Mouse (Mus musculus) CH12F3 (cell line): ENCODE measurements around the gene Olfr329-ps.
"Not testable (repeated sequence)": the region's sequence is repeated elsewhere in the genome, so short reads cannot be mapped to it uniquely, and the experiment has no call there.

Source experiments
- in situ Hi-C: fragments of 300-500 bp; cut with MboI; formaldehyde crosslinking; loops from 2 replicates; pipeline ENCODE4 v1.14.3; 2020; ENCODE audit warnings: low sequenced_read_pairs

Olfr329-ps gene

DNA sequence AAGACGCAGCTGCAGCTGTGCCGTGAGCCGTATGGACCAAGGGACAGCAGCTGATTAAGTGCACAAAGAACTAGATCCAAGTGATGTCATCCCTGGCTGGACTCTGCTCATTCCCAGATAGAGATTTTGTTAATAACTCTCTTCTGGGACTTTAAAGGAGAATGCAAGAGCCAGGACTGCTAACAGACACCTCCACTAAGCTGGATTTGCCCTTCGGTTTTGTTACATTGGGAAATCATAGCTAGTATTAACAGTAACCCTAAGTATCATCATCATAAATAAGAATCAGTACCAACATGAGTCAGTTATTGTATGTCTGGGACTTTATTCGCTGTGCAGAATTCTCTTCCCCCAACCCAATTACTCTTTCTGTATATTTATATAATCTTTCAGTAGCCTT lies at the start of gene Olfr329-ps:
Olfr329-ps (minus strand) TSS at position 101 of the 400 bp plus-strand sequence.
- in situ Hi-C loops = no loop called here

DNA sequence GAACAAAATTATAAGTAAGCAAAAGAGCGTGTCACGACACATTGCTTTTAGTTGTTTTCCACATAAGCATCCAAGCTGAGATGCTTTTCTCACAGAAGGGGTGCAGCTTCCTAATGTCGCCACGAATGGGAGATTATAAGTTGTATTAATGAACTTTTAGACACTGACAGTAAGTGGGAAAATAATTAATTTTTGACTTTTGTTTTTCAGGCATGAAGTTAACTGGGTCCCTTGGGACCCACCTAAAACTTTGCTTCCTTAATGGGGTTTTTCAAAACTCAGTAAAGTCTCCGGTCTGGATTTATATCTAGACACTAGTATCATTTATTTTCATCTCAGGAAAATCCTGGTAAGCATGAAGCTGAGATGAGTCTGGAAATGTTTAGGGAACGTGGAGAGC lies 48.6 kb upstream of the Olfr329-ps start, which contains the start of gene Olfr324:
Olfr324 (plus strand) TSS at position 301 of the 400 bp plus-strand sequence.
- in situ Hi-C loops = no loop called here

DNA sequence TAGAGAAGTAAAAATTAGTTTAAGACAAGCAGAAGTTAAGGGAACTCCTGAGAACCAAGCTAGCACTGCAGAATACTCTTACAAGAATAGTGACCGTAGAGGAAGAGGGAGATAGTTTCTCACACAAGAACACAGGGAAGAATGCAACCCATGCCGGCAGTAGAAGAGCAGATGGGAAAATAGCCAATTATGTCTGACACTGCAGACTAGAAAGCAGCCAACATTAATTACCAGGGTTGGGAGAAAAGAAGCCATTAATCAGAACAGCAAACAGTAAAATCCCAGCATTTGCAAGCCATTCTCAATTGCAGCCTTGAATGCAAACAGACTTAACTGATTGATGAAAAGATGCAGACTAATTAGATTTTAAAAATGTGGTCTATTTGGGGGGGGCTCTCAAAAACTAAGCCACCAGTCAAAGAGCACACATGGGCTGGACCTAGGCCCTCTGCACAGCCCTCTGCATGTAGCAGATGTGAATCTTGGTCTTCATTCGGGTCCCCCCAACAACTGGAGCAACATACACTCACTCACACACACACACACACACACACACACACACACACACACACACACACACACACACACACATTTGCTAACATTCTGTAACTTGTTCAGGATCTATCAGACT lies 42.5 kb upstream of the Olfr329-ps start:
- in situ Hi-C loops = no loop called here

DNA sequence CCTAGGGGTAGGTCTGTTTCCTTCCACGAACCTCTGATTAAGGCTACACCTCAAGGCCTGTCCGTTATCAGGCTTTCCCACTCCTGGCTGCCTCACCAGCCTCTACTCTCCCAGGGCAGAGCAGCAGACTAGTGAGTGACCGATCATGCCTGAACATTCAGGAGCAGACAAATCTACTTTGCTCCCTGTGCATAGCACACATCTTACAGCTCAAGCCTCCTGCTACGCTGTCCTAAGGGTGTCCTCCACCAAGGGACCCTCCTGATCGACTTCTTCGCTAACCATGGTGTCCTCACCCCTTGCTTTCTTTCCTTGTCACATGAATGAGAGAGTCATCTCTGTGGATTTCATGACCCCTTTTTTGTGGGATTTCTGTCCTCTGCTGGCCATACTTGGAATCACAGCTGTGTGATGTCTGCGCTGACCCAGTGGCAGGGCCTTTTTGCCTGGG lies 41.7 kb upstream of the Olfr329-ps start:
- in situ Hi-C loops = no loop called here

DNA sequence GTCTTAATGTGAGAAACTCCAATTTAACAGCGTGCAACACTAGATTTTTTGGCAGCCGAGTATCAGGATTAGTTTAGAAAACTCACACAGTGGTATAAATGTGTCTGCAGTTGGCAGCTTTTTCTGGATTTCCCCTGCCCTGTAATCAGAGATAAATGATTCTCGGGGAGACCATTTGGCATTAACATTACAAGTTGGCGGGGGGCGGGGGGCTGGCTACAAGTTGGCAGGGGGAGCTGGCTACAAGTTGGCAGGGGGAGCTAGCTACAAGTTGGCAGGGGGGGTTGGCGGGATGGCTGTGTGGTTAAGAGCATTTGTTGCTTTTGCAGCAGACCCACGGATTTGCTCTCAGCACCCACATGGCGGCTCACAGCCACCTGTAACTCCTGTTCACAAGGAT lies 32.4 kb upstream of the Olfr329-ps start:
- in situ Hi-C loops = no loop called here

DNA sequence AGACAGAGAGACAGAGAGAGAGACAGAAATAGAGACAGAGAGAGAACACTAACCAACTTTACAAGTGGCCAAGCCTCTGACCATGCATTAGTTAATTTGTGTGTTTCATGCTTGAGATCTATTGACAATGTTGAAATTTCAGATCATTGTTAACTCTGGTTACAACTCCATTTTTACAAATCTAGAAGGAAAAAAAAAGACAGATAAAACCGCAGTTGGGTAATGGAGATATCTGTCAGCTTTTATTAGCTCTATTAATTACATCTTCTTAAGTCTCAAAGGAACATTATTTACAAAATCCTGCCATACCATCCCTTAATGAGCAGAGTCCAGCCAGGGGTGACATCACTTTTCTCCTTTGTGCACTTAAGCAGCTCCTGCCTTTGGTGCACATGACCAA lies 31.2 kb upstream of the Olfr329-ps start, which contains the start of gene Olfr325:
Olfr325 (plus strand) TSS at position 301 of the 400 bp plus-strand sequence.
- in situ Hi-C loops = no loop called here

DNA sequence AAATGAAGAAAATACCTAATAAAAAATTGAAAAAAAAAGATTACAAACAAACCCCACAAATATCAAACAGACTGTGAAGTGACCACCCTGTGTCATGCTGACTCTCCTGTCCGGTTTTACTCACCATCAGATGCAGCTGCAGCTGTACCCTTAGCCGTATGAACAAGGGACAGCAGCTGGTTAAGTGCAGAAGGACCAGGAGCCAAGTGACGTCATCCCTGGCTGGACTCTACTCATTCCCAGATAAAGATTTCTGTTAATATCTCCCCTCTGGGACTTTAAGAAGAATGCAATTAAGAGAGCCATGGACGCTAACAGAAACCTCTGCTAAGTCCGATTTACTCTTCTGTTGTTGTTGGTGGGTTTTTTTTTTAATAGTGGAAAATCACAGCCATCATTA lies 24.2 kb upstream of the Olfr329-ps start, which contains the start of gene Olfr224:
Olfr224 (minus strand) TSS at position 149 of the 400 bp plus-strand sequence.
- in situ Hi-C loops = no loop called here

DNA sequence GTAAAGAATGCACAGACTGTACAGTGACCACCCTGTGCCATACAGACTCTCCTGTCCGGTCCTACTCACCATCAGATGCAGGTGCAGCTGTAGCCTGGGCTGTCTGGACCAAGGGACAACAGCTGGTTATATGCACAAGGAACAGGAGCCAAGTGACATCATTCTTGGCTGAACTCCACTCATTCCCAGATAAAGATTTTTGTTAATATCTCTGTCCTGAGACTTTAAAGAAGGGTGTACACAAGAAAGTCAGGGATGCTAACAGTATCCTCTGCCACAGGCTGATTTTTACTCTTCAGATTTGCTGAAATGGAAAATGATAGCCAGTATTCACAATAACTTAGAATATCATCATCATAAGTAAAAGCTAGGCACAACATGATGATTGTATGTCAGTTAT lies 9.3 kb upstream of the Olfr329-ps start, which contains the start of gene Olfr328:
Olfr328 (minus strand) TSS at position 101 of the 400 bp plus-strand sequence.
- in situ Hi-C loops = no loop called here

DNA sequence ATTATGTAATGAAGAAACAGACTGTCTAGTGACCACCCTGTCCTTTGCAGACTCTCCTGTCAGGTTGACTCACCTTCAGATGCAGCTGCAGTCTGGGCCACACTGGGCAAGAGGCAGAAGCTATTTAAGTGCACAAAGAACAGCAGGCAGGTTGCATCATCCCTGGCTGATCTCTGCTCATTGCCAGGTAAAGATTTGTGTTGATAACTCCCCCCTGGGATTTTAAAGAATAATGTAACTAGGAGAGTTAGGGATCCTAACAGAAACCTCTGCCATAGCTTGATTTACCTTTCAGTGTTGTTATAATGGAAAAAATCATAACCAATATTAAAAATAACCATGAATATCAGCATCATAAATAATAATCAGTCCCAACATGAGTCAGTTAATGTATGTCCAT lies 11.5 kb downstream of the Olfr329-ps start, which contains the start of gene Olfr330:
Olfr330 (minus strand) TSS at position 101 of the 400 bp plus-strand sequence.
- in situ Hi-C loops = not testable (repeated sequence)

DNA sequence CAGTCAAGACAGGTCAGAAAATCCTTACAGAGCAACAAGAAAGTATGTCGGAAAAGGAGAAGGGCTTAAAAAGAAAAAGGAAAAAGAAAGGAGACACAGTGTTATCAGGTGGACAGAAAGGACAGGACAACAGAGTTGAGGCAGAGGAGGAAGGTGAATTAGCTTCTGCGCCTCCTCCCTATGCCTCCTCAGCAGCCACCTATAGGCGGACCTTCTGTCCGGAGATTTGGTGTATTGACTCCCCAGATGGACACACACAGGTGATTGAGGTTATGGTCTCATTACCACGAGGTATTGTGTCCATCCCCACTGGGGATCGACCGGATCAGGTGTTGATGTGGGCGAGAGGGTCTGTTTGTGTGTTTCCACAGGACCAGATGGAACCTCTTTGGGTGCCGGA lies 26.5 kb downstream of the Olfr329-ps start:
- in situ Hi-C loops = not testable (repeated sequence)

DNA sequence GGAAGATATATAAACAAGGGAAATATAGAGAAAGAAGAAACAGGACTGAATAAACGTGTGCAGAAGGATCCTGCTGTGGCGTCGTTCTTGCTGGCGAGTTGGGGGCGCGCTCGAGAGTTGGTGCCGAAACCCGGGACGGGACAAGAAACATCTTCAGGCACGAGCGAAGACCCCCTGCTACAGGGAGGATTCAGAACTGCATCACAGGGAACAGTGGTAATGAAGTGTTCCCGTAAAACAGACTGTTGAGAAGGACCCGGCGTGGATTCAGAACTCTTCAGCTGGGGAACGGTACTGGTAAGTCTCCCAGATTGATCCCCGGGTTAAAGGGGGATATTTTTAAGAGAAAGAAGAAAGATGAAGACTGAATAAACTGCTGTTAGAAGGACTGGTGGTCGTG lies 27.3 kb downstream of the Olfr329-ps start:
- in situ Hi-C loops = not testable (repeated sequence)

DNA sequence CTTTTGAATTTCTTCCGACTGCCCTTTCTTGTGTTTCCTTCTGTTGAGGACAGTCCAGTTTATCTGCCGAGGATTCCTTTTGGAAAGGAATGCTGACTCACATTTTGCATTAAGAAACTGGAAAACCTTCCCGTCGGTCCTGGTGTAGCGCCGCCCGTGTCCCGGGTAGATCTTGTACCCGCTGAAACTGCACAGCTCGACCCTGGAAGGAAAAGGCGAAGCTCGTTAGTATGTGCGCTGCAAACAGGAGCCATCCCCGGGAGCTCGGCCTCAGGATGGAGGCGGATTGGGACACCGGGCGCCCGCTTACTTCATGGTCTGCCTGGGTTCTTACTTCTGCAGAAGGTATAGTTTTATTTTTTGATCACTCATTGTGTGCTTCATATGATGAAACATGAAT lies 37.2 kb downstream of the Olfr329-ps start:
- in situ Hi-C loops = not testable (repeated sequence)

DNA sequence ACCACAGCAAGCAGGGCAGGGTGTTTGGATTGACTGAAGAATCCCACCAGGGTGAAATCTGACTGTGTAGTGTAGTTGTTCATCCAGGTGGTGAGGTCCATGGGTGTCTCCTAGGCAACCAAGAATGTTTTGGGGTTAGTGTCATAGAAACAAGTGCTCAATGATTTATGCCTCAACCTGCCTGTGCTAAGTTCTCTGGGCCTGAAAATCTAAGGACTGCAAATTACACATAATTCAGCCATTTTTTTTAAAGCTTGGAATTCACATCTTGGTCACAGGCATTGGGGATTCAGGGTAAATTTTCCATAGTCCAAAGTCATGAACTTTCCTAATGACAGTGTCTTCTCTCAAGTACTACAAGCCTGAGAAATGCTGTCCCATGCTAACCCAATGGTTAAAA lies 43.8 kb downstream of the Olfr329-ps start, which contains the start of gene Olfr331:
Olfr331 (minus strand) TSS at position 101 of the 400 bp plus-strand sequence.
- in situ Hi-C loops = not testable (repeated sequence)

DNA sequence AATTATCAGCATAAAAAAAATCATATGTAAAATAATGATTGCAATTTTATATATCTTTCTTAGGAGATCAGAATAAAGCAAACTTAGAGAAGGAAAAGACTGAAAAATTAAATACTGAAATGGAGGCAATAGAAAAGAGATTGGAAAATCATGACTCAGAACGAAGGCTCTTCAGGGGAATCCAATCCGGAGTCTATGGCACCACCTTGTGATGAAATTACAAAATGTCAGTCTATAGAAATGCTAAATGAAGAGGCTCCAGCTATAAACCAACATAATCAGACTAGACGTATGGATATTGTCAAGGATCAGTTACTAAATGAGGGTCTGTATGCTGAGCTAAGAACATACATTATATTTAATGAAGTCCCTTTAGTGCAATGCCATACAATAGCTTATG lies 46.9 kb downstream of the Olfr329-ps start:
- in situ Hi-C loops = no loop called here

DNA sequence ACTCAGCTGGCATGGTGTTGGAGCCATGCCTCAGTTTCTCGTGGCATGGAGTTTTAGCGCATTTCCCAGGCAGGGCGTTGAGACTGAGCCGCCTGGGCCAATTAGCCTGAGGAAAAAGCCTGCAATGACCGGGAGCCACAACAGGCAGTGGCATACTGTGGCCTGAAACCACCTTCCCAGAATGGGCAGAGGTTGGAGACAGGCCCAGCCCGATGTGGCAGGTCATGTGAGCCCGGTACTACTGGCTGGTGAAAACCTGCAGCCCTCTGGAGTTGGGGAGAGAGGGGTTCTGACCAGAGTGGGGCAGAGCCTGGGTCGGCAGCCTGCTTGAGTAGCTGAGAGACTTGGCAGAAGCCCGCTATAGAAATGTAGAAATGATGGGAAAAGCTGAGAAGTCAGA lies 47.5 kb downstream of the Olfr329-ps start:
- in situ Hi-C loops = no loop called here

DNA sequence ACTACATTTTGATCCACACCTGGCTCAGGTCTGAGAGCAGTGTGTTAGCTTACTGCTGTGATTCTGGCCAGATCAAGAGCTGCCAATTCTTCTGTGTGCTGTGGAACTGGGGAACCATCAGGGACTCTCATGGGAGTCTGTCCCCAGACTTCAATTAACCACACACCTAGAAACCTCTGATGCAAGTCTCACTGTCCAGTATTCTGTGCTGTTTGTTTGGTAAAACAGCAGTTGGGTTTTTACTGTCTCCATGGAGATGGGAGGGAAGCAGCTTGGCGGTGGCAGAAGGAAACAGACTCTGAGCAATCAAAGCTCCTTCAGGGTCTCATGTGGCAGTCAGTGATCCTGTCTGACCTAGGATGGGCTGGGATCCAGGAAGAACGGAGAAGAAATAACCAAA lies 53.8 kb downstream of the Olfr329-ps start, which contains the start of gene Olfr332:
Olfr332 (minus strand) TSS at position 101 of the 400 bp plus-strand sequence.
- in situ Hi-C loops = no loop called here
